Mouse (Mus musculus) skeletal muscle tissue, postnatal 0 days (tissue): ENCODE data around the gene Utp15. TPM values are rescaled to one million over a fixed set of nuclear protein-coding genes. Genes with fewer than 3 reads are reported as not detected.

Experiments used
- polyA plus RNA-seq: library from polyadenylated mRNA; unstranded; fragments of >200 nt; fragmentation: Nextera tagmentation; extraction: Ambion mirVana; gene quantifications from 2 replicates; pipeline ENCODE4 v1.2.1, GENCODE M21; 2015

Utp15 gene
- 6.0 and 7.5 TPM in 2 replicates for polyA plus RNA-seq

GRCm38 (mm10) chr13:98262636-98263457, at the start of gene Utp15, which contains the start of gene Ankra2:
Utp15 (minus strand) TSS chr13:98263041.
Ankra2 (plus strand) TSS chr13:98263074.

GRCm38 (mm10) chr13:98279686-98280085, 16.8 kb upstream of the Utp15 start, which contains the start of gene Gm21976:
Gm21976 (plus strand) TSS chr13:98279887.

GRCm38 (mm10) chr13:98205771-98206545, 56.9 kb downstream of the Utp15 start, which contains the start of gene Arhgef28:
Arhgef28 (minus strand) TSS chr13:98206439.

Other genes starting within 250 kb of the Utp15 start
- gene Arhgef28, start 56.6 kb downstream of the Utp15 start, polyA plus RNA-seq, result 4.3 and 5.3 TPM in 2 replicates
- 17.6 and 18.2 TPM in 2 replicates for gene Ankra2, start within 50 bp of the Utp15 start, polyA plus RNA-seq
- gene Gm21976, start 16.8 kb upstream of the Utp15 start, polyA plus RNA-seq, result not detected in 2 replicates
- gene Btf3, start 54.0 kb upstream of the Utp15 start, polyA plus RNA-seq, result 431 and 467 TPM in 2 replicates
- gene Foxd1, start 91.2 kb upstream of the Utp15 start, polyA plus RNA-seq, result 0.17 and 0.24 TPM in 2 replicates
- gene Gm10320, start 229.0 kb upstream of the Utp15 start, polyA plus RNA-seq, result 0.59 and 0.94 TPM in 2 replicates